Mouse (Mus musculus) WW6 (cell line): ENCODE data around the gene Fam83f.

Source experiments
- DNase-seq: peaks from one replicate; pipeline ENCODE4 v3.0.0-alpha.2; 2013; ENCODE audit warnings: low read depth, low spot score

Gene Fam83f

DNA sequence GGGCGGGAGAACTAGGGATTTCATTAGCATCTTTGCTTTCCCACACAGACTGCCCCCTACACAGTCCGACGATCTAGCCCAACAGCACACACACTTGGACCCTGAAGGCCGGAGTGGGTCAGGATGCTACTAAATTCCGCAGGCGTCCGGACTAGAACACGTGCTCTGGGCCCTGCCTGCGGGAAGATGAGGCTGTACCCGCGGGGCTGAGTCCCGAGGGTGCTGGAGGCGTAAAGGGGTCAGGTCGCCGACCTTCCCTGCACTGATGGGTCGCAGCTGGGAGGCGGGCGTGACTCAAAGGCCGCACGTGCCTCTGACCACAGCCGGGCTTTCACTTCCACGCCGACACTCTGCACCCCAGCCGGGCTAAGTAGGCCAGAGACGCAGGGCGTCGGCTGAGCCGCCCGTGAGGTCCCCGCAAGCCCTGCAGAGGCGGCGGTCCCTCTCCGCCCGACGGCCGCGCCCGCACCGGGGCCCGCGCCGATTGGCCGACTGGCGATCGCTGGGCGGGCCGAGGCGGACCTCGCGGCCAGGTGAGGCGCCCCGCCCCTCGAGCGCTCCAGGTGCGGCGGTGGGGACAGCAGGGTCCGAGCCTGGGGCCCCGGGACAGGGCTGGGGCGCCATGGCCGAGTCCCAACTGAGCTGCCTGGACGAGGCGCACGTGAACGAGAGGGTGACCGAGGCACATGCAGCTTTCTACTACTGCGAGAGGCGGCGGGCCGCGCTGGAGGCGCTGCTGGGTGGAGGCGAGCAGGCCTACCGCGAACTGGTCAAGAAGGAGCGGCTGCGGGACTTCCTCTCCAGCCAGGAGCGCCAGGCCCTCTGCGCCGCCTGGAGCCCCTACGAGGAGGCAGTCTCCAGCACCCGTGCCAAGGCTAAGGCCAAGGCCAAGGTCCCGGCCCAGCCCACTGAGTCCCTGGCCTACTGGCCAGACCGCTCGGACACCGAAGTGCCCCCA, at the start of gene Fam83f:
TSS of gene Fam83f (plus strand) at position 553 of the 958 bp plus-strand sequence.
- no peak for DNase-seq

DNA sequence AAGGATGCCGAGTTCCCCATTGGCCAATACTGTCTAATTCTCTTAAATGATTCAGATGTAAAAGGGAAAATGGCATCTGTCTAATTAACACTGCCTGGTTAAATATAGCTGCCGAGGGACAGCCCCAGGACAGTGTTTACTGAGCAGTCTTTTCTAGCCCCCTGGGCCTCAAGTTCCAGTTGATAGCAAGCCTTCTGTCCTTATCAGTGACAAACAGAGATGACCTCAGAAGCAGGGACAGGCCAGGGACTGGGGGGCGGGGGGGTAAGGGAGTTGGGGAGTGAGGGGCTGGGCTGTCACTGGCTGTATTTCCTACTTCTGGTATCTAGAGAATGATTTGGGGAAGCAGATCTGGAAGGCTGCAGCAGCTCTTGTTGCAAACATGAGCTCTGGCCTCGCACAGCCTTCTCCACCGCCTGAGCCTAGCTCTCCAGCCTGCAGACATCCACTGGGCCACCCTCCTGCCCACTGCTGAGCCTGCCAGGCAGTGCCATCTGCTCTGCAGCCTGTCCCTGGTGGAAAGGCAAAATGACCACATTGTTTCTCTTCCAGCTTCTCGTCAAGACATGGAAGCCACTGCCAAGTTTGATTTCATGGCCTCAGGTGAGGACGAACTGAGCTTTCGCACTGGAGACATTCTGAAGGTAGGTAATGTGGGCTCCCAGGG, 48.3 kb upstream of the Fam83f start:
- no peak for DNase-seq

DNA sequence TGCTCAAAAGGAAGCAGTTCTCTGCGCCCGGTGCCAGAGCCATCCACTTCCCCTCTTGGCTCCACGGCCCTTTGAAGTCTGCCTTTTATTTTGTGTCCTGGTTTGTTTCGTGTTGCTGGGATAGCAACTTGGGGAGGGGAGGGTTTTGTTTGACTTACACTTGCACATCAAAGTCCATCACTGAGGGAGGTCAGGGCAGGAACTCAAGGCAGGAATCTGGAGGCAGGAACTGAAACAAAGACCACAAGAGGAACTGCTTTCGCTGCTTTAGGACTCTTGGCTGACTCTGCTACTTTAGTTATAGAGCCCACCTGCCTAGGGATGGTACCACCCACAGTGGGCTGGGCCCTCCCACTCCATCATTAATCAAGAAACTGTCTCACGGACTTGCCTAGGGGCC, 45.2 kb upstream of the Fam83f start:
- no peak for DNase-seq

DNA sequence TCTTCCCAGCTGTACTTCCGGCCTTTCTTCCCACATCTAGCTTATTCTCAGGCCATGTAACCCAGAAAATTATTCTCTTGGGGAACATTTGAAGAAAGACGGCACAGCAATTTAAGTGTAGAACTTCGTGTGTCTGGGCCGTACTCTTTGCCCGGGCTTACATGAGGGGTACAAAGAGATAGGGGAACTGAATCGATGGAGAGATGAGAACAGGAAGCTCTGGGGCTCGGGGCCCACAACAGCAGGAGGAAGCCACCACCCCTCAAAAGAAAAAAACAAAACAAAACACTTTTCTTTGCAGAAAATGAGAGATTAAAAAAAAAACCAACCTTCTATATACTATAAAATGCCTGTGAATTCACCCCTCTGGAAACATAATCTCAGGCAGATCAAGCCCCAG, 41.5 kb upstream of the Fam83f start:
- DNase-seq: no peak

DNA sequence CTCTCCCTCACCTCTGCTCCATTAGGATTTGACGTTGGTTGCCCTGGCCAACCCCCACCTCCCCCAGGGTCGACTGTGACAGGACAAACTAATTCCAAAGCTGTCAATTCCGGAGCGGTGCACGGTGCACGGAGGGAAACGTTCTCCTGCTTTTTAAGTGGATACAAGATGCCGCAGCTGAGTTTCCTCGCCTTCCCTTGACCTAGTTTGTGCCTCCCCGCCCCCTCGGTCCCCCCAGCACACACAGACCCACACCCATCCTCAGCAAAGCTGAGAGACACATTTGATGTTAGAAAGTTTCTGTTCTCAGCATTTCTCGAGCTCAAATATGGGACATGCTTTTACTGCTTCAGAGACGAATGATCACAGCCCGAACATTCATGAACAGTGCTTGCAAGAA, 40.9 kb upstream of the Fam83f start:
- no peak for DNase-seq

DNA sequence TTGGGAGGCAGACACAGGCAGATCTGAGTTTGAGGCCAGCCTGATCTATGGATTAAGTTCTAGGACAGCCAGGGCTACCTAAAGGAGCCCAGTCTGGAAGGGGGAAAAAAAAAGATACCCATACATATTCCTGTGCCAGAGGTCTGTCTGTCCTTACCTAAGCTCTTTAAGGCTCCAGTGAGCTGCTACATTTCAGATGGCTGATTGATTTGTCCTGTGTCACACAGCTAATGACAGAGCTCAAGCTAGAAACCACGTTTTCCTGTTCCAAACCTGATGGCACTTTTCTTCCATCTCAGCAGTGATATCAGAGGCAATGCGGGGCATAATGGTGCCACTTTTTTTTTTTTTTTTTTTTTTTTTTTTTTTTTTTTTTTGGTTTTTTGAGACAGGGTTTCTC, 40.3 kb upstream of the Fam83f start:
- no peak for DNase-seq

DNA sequence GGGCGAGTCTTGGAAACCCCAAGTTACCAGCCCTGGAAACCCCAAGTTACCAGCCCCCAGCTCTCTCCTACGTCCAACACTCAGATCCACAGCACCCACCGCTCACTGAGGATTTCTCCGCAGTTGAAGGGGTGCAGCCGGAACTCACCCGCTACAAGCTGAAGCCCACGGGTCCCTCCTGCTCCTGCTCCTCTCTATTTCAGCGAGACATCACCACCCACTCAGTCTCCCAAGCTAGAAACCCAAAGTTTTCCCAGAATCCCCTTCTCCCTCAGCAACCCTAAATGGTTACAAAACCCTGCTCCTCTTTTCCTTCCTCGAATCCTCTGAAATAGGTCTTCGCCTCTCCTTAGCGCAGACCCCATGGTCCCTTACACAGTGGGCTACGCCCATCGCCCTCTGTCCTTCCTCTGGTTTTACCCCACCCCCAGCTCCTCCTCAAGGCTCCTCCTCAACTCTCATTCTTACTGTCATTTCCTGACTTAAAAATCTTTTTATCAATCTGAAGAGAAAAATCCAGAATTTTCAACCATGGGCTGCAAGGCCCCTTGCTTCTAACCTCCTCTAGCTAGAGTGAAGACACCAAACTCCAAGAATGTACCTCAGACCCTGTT, 39.3 kb upstream of the Fam83f start:
- DNase-seq: no peak

DNA sequence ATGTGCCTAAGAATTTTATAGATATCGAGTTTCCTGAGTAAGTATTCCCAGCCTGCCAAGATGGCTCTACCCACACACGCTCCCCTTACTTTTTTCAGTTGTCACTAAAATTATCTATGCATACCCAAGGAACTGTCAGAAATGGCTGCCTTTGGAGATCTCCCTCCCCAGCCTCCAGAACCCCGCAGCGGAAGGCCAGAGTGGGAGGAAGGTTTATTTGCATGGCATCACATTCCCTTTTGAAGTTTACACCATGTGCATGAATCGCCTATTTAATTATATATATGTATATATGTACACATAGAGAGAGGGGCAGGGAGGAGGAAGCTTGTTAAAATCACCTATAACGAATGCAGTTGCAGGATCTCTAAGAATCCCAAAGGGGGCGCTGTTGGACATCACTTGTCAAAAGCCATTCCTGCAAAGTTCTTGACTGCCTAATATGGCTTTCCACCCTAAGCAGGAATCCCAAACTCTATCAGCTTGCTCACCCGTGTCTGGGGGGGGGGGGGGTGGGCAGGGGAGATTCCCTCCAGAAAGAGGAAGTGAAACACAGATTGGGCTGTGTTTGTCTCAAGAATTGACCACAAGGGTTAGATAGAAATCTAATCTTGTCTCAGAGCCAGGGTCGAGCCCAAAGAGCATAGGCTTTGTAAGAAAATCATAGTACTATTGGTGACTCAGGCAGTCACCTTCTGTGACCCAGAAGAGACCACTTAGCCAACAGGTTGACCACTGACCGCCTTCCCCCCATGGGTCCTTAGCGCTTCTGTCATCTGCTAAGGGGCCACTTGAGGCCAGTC, 37.1 kb upstream of the Fam83f start:
- no peak for DNase-seq

DNA sequence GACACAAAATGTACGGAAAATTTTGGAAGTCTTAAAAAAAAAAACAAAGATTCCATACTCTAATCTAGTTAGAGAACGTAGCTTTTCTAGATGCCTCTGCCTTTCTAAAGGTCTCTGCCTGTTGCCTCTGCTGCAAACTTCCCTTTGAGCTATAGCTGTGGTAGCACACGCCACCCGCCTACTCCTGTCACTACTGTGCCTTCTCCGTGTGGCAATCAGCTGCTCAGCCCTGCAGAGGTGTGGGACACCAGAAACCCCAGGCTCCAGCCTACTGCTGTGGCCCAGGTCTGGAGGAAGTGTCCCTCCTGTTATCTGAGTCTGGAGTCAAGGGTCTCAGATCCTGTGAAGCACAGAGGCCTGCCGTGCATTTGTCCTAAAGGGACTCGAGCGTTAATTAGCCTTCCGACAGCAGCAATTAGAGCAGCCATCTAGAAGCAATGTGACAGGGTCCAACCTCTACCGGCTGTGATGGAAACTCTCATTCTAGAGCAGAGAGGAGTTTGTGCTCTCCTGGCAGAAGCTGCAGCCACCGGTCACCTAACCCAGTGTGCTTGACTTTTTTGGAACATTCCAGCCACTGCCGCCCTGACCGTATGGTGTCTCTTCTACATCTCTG, 34.8 kb upstream of the Fam83f start:
- DNase-seq: no peak

DNA sequence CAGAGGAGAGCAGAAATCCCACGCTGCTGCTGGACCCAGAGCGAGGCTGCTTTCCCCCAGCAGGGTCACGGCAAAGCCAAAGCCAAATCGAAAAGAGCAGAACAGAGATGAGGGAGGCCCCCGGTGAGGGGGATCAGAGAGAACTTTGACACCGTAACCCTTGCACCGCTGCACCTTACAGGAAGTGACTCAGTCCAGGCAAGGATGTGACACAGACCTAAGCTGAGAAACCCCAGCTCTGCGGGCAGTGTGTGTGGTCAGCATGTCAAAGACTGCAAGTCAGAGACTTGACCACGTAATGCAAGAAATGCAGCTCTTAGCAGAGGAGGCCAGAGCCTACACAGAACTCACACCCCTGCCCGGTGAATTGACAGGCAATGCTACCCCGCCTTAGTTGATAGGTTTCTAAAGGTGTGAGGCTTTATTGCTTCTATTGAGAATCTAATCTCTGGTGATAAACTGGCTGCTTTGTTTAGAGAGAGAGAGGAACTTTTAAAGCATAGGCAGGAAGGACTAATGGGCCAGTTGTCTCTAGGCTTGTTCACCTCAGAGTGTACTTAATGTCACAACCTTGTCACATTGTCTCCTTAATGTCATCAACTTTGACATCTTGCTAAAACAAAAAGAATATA, 32.5 kb upstream of the Fam83f start:
- DNase-seq: no peak

DNA sequence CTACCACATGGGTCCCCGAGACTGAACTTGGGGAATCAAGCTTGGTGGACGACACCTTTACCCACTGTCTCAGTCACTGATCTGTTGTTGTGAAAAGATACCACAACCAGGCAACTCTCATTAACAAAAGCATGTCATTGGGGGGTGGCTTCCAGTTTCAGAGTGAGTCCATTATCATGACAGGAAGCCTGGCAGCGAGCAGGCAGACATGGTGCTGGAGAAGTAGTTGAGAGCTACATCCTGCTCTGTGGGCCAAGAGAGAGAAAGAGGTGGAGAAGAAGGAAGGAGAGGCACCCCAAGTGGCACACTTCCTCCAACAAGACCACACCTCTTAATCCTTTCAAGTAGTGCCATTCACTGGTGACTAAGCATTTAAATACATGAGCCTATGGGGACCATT, 31.8 kb upstream of the Fam83f start:
- DNase-seq: no peak

DNA sequence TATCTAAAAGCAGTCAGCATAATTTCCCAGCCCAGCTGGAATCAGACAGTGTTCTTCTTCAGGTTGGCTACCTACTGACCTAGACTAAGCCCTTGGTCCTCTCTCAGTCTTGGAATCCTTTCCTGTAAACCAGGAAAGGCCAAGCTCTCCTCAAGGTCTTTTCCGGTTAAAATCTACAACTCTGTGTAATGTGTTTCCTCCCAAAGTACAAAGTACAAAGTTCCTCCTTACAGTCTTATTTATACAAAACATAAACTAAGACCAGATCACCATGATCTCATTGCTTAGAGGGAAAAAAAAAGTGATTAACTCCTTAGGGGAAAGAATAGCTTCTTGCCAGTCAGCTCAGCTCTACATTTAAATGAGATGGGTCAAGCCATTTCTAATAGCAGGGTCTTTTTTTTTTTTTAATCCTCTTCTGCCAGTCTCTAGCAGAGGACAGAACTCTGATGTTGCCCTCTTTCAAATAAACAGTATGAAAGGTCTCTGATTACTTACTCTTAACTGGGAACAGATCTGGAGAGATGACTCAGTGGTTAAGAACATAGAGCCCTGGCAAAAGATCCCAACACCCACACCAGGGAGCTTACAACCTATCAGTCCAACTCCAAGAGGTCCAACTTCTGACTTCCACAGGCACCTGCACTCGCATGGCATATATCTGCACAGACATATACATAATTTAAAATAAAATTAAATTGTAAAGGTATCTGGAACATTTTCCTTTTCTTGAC, 29.8 kb upstream of the Fam83f start:
- no peak for DNase-seq

DNA sequence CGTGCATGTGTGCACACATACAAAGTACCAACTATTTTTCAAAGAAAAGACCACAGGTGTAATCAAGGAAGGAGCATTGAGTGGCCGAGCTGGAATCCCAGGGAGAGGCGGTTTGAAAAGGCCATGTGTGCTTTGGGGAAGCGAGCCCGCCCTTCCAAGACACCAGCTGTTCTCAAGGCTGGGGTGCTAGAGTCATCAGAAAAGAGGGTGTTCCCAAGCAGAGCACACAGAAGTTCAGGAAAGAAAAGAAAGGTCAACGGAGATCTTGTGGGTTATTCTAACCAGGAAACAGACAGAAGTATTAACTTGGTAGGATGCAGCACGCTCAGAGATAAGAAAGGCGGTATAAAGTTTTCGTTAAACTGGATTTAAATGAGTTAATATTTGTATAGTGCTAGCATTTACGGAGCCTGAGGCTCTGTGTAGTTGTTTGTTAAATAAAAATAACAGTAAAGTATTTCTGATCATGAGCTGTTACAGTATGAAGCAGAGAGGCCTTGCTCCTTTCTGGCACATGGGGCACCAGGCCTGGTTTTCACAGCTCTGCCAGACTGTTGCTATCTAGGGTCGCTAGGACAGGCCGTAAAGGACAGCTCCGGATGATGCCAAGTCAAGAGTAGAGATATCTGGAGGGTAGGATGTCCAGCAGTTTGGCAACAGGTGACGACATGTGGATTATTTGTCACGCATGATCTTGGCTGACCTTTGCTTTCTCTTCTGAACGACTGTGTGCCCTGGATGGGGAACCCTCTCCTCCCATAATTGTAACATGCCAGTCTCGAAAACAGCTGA, 26.4 kb upstream of the Fam83f start:
- DNase-seq: no peak

DNA sequence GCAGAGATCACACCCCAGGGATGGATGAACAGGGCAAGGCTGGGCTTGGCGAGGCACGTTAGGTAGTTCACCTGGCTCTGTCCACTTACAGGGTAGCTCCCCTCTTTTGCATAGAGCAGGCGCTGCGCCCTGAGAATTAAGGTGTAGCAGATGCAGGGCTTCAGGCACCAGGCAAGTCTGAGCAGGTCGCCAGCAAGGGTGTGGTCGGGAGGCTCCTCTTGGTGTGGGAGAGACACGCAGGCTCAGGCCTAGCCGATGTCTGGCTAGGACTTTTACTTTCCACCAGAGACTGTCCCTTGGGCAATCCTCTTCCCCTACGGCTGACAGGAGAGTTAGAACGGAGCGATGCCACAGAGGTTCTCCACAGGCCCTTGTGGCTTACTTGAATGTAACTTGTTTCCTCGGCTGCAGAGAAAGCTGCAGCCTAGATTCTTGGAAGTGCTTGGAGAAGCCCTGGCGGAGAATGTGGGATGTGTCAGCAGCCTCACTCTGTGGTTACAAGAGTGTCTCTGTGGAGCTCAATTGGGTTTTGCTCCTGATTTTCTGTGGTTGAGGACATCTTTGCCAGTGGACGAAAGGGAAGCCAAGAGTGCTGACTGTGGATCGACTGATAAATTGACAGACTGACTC, 22.6 kb upstream of the Fam83f start:
- no peak for DNase-seq

DNA sequence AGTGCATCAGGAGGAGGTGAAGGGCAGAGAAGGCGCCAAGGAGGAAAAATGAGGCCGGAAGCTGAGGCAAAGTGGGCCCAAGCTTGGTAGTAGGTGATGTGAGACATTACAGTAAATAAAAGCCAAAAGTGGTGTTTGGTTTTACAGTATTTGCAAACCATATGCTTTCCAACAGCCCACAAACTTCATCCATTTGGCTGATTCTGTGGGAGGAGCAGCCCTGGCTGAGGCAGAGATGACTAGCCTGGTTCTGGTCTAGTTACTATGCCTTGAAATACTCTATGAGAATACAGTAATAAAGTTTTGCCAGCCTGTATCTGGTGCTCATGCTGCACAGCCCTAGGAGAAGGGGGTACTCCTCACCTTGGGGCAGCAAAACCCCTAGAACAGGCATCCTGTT, 21.2 kb upstream of the Fam83f start:
- no peak for DNase-seq

DNA sequence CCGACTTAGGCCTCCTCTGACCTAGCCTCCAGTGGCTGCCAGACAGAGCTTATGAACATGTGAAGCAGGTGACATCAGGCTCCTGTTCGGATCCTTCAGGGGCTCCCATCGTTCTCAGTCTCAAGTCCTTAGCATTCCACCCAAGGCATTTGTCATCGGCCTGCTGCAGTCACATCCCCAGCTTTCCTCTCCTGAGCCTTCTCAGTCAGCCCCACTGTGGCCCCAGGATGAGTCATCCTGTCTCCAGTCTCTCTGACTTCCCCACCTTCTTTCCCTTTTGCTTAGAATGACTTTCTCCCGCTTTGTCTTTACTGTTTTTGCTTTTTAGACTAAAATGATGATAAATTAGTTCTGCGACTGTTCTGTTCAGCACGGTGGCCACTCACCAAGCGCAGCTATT, 17.8 kb upstream of the Fam83f start:
- no peak for DNase-seq

DNA sequence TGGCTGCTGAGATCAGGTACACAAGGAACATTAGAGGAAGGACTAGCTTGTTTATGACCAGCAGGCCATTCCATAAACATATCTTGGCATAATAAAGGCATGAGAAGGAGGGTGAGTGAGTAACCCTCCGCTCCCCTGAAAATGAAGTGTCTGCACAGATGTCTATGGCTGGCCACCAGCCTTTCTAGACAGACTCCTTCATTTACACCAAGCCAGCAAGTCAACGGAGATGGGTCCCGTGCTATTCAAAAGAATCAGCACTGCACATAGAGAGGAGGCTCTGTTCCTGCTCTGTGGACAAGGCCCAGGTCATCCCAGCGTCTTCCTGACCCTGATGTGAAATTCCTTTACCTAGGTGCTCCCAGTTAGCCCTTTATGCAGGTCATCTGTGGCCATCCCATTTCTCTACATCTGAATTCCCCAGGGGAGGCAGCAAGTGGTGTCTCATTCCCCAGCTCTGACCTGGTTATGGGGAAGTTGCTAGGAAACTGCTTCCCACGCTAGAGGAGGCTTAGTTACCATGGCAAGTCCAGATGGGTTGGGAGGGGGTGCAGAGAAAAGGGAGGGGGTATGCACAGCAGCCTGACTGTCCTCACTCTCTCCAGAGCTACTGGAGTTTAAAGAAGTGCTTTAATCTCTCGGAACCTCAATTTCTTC, 12.7 kb upstream of the Fam83f start:
- DNase-seq: no peak

DNA sequence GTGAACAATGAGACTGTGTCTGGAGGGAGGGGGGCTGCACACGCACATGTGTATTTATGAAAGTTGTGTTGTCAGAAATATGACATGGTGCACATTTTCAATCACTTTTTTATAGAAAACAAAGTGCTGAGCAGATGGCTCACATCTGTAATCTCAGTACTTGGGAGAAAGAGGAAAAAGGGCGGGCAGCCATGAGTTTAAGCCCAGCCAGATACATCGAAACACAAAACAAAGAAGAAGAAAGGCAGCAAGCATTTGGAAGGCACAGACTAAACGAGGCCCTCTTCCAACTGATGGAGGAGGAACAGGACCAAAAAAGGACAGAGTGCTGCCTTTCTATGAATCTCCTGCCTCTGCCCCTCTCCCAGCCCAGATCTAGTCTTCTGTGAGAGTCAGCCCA, 10.7 kb upstream of the Fam83f start:
- no peak for DNase-seq
